Mouse (Mus musculus): ENCODE measurements around the gene Ybx2. TPM values are rescaled to one million over a fixed set of nuclear protein-coding genes. Genes with fewer than 3 reads are reported as not detected.
"Not testable (repeated sequence)": the region's sequence is repeated elsewhere in the genome, so short reads cannot be mapped to it uniquely, and the experiment has no call there.

Gene Ybx2
- polyA plus RNA-seq, 1 experiment from 2014 or later = 4.3 TPM

- not testable (repeated sequence) for H3K4me2 ChIP-seq; H3K36me3 ChIP-seq (ENCODE audit: control insufficient read depth, insufficient read depth, low read length); H3K4me1 ChIP-seq (ENCODE audit: control insufficient read depth, insufficient read depth, low read length); H3K27ac ChIP-seq (ENCODE audit: low read depth, low read length); ATAC-seq (replicated peaks; ENCODE audit: insufficient number of reproducible peaks, low FRiP score, low TSS enrichment); H3K9ac ChIP-seq (ENCODE audit: low read depth, low read length); H3K4me3 ChIP-seq (ENCODE audit: low read depth, low read length); H3K9me3 ChIP-seq (replicated peaks; ENCODE audit: control insufficient read depth, low read length)
- peaks cover 11% of the 10 kb centered on the region for H3K27me3 ChIP-seq (ENCODE audit: control insufficient read depth, insufficient read depth, low read length)
- WGBS (ENCODE audit: insufficient replicate concordance) = 79% methylated on average over 4 of the region's 4 CpGs
These were observed 20.0 kb downstream of the Ybx2 start for GRCm38 (mm10) chr11:69955618-69956017.

- Histone ChIP-seq H3K9ac (ENCODE audit: low read depth, low read length) (no peak overlapping the region), H3K4me1 (ENCODE audit: control insufficient read depth, insufficient read depth, low read length) (no peaks in the 10 kb centered on the region), H3K9me3 (replicated peaks; ENCODE audit: control insufficient read depth, low read length) (no peaks in the 10 kb centered on the region), H3K27me3 (ENCODE audit: control insufficient read depth, insufficient read depth, low read length) (peaks cover 11% of the 10 kb centered on the region), H3K36me3 (ENCODE audit: control insufficient read depth, insufficient read depth, low read length) (no peaks in the 10 kb centered on the region), H3K4me3 (ENCODE audit: low read depth, low read length) (no peak overlapping the region), H3K4me2 (no peak overlapping the region), H3K27ac (ENCODE audit: low read depth, low read length) (no peak overlapping the region)
- ATAC-seq (replicated peaks; ENCODE audit: insufficient number of reproducible peaks, low FRiP score, low TSS enrichment) = no peak
- 64% methylated on average over 1 of the region's 1 CpGs for WGBS (ENCODE audit: insufficient replicate concordance)
These were observed 20.6 kb downstream of the Ybx2 start for GRCm38 (mm10) chr11:69956218-69956617.

- no peak overlapping the region for H3K27ac ChIP-seq (ENCODE audit: low read depth, low read length)
- H3K4me3 ChIP-seq (ENCODE audit: low read depth, low read length) = no peak overlapping the region
- H3K9me3 ChIP-seq (replicated peaks; ENCODE audit: control insufficient read depth, low read length) = no peaks in the 10 kb centered on the region
- H3K9ac ChIP-seq (ENCODE audit: low read depth, low read length) = no peak overlapping the region
- no peak overlapping the region for H3K4me2 ChIP-seq
- H3K27me3 ChIP-seq (ENCODE audit: control insufficient read depth, insufficient read depth, low read length) = peaks cover 51% of the 10 kb centered on the region
- no peak for ATAC-seq (replicated peaks; ENCODE audit: insufficient number of reproducible peaks, low FRiP score, low TSS enrichment)
- 24% methylated on average over 5 of the region's 5 CpGs for whole genome bisulfite sequencing (ENCODE audit: insufficient replicate concordance)
- no peaks in the 10 kb centered on the region for H3K36me3 ChIP-seq (ENCODE audit: control insufficient read depth, insufficient read depth, low read length)
- no peaks in the 10 kb centered on the region for H3K4me1 ChIP-seq (ENCODE audit: control insufficient read depth, insufficient read depth, low read length)
These were observed 25.0 kb downstream of the Ybx2 start for GRCm38 (mm10) chr11:69960616-69961015.

- Histone ChIP-seq H3K9me3 (replicated peaks; ENCODE audit: control insufficient read depth, low read length) (no peaks in the 10 kb centered on the region), H3K27me3 (ENCODE audit: control insufficient read depth, insufficient read depth, low read length) (peaks cover 63% of the 10 kb centered on the region), H3K36me3 (ENCODE audit: control insufficient read depth, insufficient read depth, low read length) (no peaks in the 10 kb centered on the region), H3K27ac (ENCODE audit: low read depth, low read length) (no peak overlapping the region), H3K4me3 (ENCODE audit: low read depth, low read length) (no peak overlapping the region), H3K4me1 (ENCODE audit: control insufficient read depth, insufficient read depth, low read length) (peaks cover 9% of the 10 kb centered on the region), H3K9ac (ENCODE audit: low read depth, low read length) (no peak overlapping the region), H3K4me2 (no peak overlapping the region)
- ATAC-seq (replicated peaks; ENCODE audit: insufficient number of reproducible peaks, low FRiP score, low TSS enrichment) = no peak
- 36% methylated on average over 5 of the region's 5 CpGs for WGBS (ENCODE audit: insufficient replicate concordance)
These were observed 26.2 kb downstream of the Ybx2 start for GRCm38 (mm10) chr11:69961841-69962240.

- no peaks in the 10 kb centered on the region for H3K9me3 ChIP-seq (replicated peaks; ENCODE audit: control insufficient read depth, low read length)
- peak within 1 kb of the TSS; percentile 44 for H3K4me2 ChIP-seq
- H3K4me3 ChIP-seq (ENCODE audit: low read depth, low read length) = peak within 1 kb of the TSS; percentile 33
- peaks cover 10% of the 10 kb centered on the region for H3K4me1 ChIP-seq (ENCODE audit: control insufficient read depth, insufficient read depth, low read length)
- no peaks in the 10 kb centered on the region for H3K36me3 ChIP-seq (ENCODE audit: control insufficient read depth, insufficient read depth, low read length)
- no peak within 1 kb of the TSS for H3K9ac ChIP-seq (ENCODE audit: low read depth, low read length)
- no peak for ATAC-seq (replicated peaks; ENCODE audit: insufficient number of reproducible peaks, low FRiP score, low TSS enrichment)
- WGBS (ENCODE audit: insufficient replicate concordance) = 10% methylated on average over 24 of the region's 24 CpGs
- H3K27ac ChIP-seq (ENCODE audit: low read depth, low read length) = no peak within 1 kb of the TSS
- H3K27me3 ChIP-seq (ENCODE audit: control insufficient read depth, insufficient read depth, low read length) = peaks cover 62% of the 10 kb centered on the region
These were observed 29.2 kb downstream of the Ybx2 start, which contains the start of gene Cldn7 for GRCm38 (mm10) chr11:69964650-69965270. Gene Cldn7 (plus strand): TSS chr11:69964779.

GRCm38 (mm10) chr11:69965271-69966005 lies 29.8 kb downstream of the Ybx2 start:
- H3K36me3 ChIP-seq (ENCODE audit: control insufficient read depth, insufficient read depth, low read length) = peaks cover 6% of the 10 kb centered on the region
- ATAC-seq (replicated peaks; ENCODE audit: insufficient number of reproducible peaks, low FRiP score, low TSS enrichment) = no peak

GRCm38 (mm10) chr11:69966006-69966859 lies 30.6 kb downstream of the Ybx2 start:
- H3K4me3 ChIP-seq (ENCODE audit: low read depth, low read length) = peak overlapping the region; percentile 33
- peaks cover 10% of the 10 kb centered on the region for H3K4me1 ChIP-seq (ENCODE audit: control insufficient read depth, insufficient read depth, low read length)
- H3K36me3 ChIP-seq (ENCODE audit: control insufficient read depth, insufficient read depth, low read length) = peaks cover 8% of the 10 kb centered on the region
- no peaks in the 10 kb centered on the region for H3K9me3 ChIP-seq (replicated peaks; ENCODE audit: control insufficient read depth, low read length)
- H3K4me2 ChIP-seq = peak overlapping the region; percentile 73
- H3K9ac ChIP-seq (ENCODE audit: low read depth, low read length) = peak overlapping the region; percentile 56
- H3K27ac ChIP-seq (ENCODE audit: low read depth, low read length) = no peak overlapping the region
- peaks cover 59% of the 10 kb centered on the region for H3K27me3 ChIP-seq (ENCODE audit: control insufficient read depth, insufficient read depth, low read length)
- WGBS (ENCODE audit: insufficient replicate concordance) = 2% methylated on average over 59 of the region's 59 CpGs
- ATAC-seq (replicated peaks; ENCODE audit: insufficient number of reproducible peaks, low FRiP score, low TSS enrichment) = peak; percentile 50; the same call in 1 of the 2 replicates

More at GRCm38 (mm10) chr11:69965271-69966005, 29.8 kb downstream of the Ybx2 start:
- peak overlapping the region; percentile 73 for H3K4me2 ChIP-seq
- H3K4me1 ChIP-seq (ENCODE audit: control insufficient read depth, insufficient read depth, low read length) = peaks cover 10% of the 10 kb centered on the region
- no peak overlapping the region; the same call in 1 of the 2 replicates for H3K9ac ChIP-seq (ENCODE audit: low read depth, low read length)
- H3K9me3 ChIP-seq (replicated peaks; ENCODE audit: control insufficient read depth, low read length) = no peaks in the 10 kb centered on the region
- H3K27me3 ChIP-seq (ENCODE audit: control insufficient read depth, insufficient read depth, low read length) = peaks cover 59% of the 10 kb centered on the region
- no peak overlapping the region for H3K27ac ChIP-seq (ENCODE audit: low read depth, low read length)
- 3% methylated on average over 49 of the region's 49 CpGs for WGBS (ENCODE audit: insufficient replicate concordance)
- peak overlapping the region; percentile 33 for H3K4me3 ChIP-seq (ENCODE audit: low read depth, low read length)

- H3K9ac ChIP-seq (ENCODE audit: low read depth, low read length) = peak overlapping the region; percentile 56
- no peaks in the 10 kb centered on the region for H3K9me3 ChIP-seq (replicated peaks; ENCODE audit: control insufficient read depth, low read length)
- no peak overlapping the region for H3K27ac ChIP-seq (ENCODE audit: low read depth, low read length)
- H3K27me3 ChIP-seq (ENCODE audit: control insufficient read depth, insufficient read depth, low read length) = peaks cover 53% of the 10 kb centered on the region
- peaks cover 13% of the 10 kb centered on the region for H3K36me3 ChIP-seq (ENCODE audit: control insufficient read depth, insufficient read depth, low read length)
- peaks cover 10% of the 10 kb centered on the region for H3K4me1 ChIP-seq (ENCODE audit: control insufficient read depth, insufficient read depth, low read length)
- H3K4me3 ChIP-seq (ENCODE audit: low read depth, low read length) = peak overlapping the region; percentile 33
- 38% methylated on average over 17 of the region's 17 CpGs for WGBS (ENCODE audit: insufficient replicate concordance)
- H3K4me2 ChIP-seq = peak overlapping the region; percentile 73
- ATAC-seq (replicated peaks; ENCODE audit: insufficient number of reproducible peaks, low FRiP score, low TSS enrichment) = no peak
These were observed 31.4 kb downstream of the Ybx2 start for GRCm38 (mm10) chr11:69966860-69967517.
